Mouse (Mus musculus): ENCODE data around the gene Slc26a9. TPM values are rescaled to one million over a fixed set of nuclear protein-coding genes. Genes with fewer than 3 reads are reported as not detected.

Gene Slc26a9
- polyA plus RNA-seq, 1 experiment from 2014 or later: 0.16 TPM

DNA sequence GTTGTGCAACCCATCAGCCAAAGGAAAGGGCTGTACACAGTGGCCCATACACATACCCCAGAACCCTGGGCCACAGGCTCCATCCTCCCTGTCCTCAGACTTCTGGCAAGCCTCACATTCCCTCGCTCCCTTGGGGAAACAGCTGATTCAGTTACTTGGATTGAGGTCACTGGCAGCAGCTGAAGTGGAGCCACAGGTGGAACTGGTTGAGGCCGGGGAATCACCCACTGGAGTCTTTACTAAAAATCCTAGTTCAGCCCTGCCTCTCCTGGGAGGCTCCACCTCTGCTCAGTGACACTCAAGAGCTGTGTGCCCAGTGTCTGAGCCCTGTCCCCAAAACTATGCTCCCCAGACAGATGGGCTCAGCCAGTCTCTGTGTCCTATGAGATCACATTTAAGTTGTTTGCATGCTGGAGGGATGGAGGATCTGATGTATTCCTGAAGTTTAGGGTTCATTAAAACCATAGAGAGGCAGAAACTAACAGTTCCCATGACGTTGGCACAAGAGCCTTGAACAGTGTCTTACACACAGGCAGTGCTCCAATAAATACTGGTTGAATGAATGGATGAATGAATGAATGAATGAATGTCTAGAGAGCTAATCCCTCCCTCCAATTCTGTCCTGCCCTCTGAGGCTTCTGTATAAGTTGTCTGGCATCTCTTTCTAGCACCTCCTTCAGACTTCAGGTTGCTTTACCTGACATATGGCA lies 7.5 kb downstream of the Slc26a9 start:
- H3K9me3 ChIP-seq (ENCODE audit: low read length): no peaks in the 10 kb centered on the region
- no peak overlapping the region for H3K9ac ChIP-seq (replicated peaks; ENCODE audit: low read length)
- no peak for ATAC-seq (ENCODE audit: low FRiP score, low TSS enrichment)
- H3K36me3 ChIP-seq (ENCODE audit: insufficient read depth, low read length): no peaks in the 10 kb centered on the region
- 78% methylated on average over 3 of the region's 3 CpGs for WGBS
- no peak overlapping the region for H3K4me3 ChIP-seq (ENCODE audit: low read length)
- no peaks in the 10 kb centered on the region for H3K4me1 ChIP-seq (ENCODE audit: insufficient read depth, low read length)
- no peak overlapping the region for H3K27ac ChIP-seq (ENCODE audit: low read length)
- H3K4me2 ChIP-seq (replicated peaks; ENCODE audit: low read depth, low read length): no peak overlapping the region
- H3K27me3 ChIP-seq (ENCODE audit: insufficient read depth, low read length): no peaks in the 10 kb centered on the region

- no peaks in the 10 kb centered on the region for H3K4me1 ChIP-seq (ENCODE audit: insufficient read depth, low read length)
- WGBS: 74% methylated on average over 10 of the region's 10 CpGs
- no peak for ATAC-seq (ENCODE audit: low FRiP score, low TSS enrichment)
- H3K27ac ChIP-seq (ENCODE audit: low read length): no peak overlapping the region
- no peak overlapping the region for H3K9ac ChIP-seq (replicated peaks; ENCODE audit: low read length)
- H3K27me3 ChIP-seq (ENCODE audit: insufficient read depth, low read length): no peaks in the 10 kb centered on the region
- H3K9me3 ChIP-seq (ENCODE audit: low read length): no peaks in the 10 kb centered on the region
- H3K36me3 ChIP-seq (ENCODE audit: insufficient read depth, low read length): no peaks in the 10 kb centered on the region
- no peak overlapping the region for H3K4me2 ChIP-seq (replicated peaks; ENCODE audit: low read depth, low read length)
- H3K4me3 ChIP-seq (ENCODE audit: low read length): no peak overlapping the region
Observed at GRCm38 (mm10) chr1:131751891-131752311, 8.1 kb downstream of the Slc26a9 start.

DNA sequence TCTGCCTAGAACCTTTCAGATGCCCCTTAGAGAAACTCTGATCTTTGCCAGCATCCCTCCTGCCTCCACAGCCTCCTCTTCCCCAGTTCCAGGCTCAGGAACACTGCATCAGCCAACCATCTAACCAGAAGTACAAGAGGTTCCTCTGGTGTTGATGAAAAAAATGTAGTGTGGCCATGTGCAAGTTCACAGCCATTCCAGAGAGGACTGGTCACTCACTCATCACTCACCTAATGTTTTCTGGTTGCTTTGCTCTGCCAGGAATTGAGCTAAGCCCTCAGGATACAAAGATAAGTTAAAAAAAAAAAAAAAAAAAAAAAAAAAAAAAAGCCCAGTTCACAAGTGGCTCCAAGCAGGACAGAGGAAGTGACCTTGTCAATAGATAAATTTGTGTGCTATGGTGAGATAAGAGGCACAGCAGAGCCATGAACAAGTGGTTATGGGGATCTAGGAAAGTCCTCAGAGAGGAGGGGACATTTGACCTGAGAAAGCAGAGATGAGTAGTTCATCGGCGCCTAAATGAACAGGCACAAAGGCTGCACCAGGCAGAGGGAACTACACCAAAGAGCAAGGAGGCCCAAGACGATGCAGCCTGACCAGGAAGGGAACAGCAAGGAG lies 10.5 kb downstream of the Slc26a9 start:
- H3K4me2 ChIP-seq (replicated peaks; ENCODE audit: low read depth, low read length): no peak overlapping the region
- 59% methylated on average over 3 of the region's 3 CpGs for WGBS
- no peak overlapping the region for H3K27ac ChIP-seq (ENCODE audit: low read length)
- H3K9me3 ChIP-seq (ENCODE audit: low read length): no peaks in the 10 kb centered on the region
- no peak overlapping the region for H3K4me3 ChIP-seq (ENCODE audit: low read length)
- no peak for ATAC-seq (ENCODE audit: low FRiP score, low TSS enrichment)
- no peaks in the 10 kb centered on the region for H3K4me1 ChIP-seq (ENCODE audit: insufficient read depth, low read length)
- 0 out of 2 replicates have a peak, but pooled peaks cover 2% of the 10 kb centered on the region for H3K27me3 ChIP-seq (ENCODE audit: insufficient read depth, low read length)
- no peak overlapping the region for H3K9ac ChIP-seq (replicated peaks; ENCODE audit: low read length)
- no peaks in the 10 kb centered on the region for H3K36me3 ChIP-seq (ENCODE audit: insufficient read depth, low read length)

DNA sequence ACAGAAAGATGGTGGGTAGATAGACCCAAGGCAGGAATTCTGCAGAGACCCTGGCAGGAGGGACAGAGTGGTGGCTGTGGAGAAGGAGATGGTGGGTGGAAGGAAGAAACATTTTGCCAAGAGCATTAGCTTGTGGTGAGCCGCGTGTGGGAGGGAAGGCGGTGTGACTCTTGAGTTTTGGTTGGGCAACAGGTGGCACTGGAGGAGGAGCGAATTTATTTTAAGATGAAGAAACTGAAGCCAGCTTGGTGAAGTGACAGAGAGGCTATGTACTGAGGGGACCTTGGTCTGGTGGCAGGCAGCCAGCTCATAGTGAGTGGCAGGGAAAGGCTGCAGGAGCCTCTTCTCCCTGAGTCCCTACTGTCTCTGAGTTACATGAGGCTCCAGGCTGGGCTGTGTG lies 11.1 kb downstream of the Slc26a9 start:
- H3K4me1 ChIP-seq (ENCODE audit: insufficient read depth, low read length): no peaks in the 10 kb centered on the region
- H3K27ac ChIP-seq (ENCODE audit: low read length): no peak overlapping the region
- 81% methylated on average over 4 of the region's 4 CpGs for whole genome bisulfite sequencing

DNA sequence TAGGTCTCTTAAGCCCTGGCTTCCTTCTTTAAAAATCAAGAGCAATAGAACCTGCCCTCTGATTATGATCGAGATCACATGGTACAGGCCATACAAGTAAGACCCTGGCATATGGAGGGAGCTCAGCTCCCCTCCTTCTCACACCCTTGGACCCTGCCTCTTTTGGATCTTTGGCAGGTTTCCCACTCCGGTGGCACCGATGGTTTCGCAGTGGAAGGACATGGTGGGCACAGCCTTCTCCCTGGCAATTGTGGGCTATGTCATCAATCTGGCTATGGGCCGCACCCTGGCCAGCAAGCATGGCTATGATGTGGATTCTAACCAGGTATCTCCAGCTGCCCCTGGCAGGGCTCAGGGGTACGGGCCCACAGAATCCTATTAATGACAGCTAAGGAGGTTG lies 13.4 kb downstream of the Slc26a9 start:
- Histone ChIP-seq H3K9ac (replicated peaks; ENCODE audit: low read length) (no peak overlapping the region), H3K4me3 (ENCODE audit: low read length) (no peak overlapping the region), H3K27ac (ENCODE audit: low read length) (no peak overlapping the region), H3K27me3 (ENCODE audit: insufficient read depth, low read length) (0 out of 2 replicates have a peak, but pooled peaks cover 2% of the 10 kb centered on the region), H3K4me1 (ENCODE audit: insufficient read depth, low read length) (no peaks in the 10 kb centered on the region), H3K36me3 (ENCODE audit: insufficient read depth, low read length) (no peaks in the 10 kb centered on the region), H3K9me3 (ENCODE audit: low read length) (no peaks in the 10 kb centered on the region), H3K4me2 (replicated peaks; ENCODE audit: low read depth, low read length) (no peak overlapping the region)
- ATAC-seq (ENCODE audit: low FRiP score, low TSS enrichment): no peak
- WGBS: 92% methylated on average over 6 of the region's 6 CpGs

More for the DNA sequence above, 11.1 kb downstream of the Slc26a9 start:
- ATAC-seq (ENCODE audit: low FRiP score, low TSS enrichment): no peak
- no peaks in the 10 kb centered on the region for H3K9me3 ChIP-seq (ENCODE audit: low read length)
- H3K4me2 ChIP-seq (replicated peaks; ENCODE audit: low read depth, low read length): no peak overlapping the region
- H3K36me3 ChIP-seq (ENCODE audit: insufficient read depth, low read length): no peaks in the 10 kb centered on the region
- H3K9ac ChIP-seq (replicated peaks; ENCODE audit: low read length): no peak overlapping the region
- H3K4me3 ChIP-seq (ENCODE audit: low read length): no peak overlapping the region
- 0 out of 2 replicates have a peak, but pooled peaks cover 2% of the 10 kb centered on the region for H3K27me3 ChIP-seq (ENCODE audit: insufficient read depth, low read length)

- H3K36me3 ChIP-seq (ENCODE audit: insufficient read depth, low read length): no peaks in the 10 kb centered on the region
- no peak overlapping the region for H3K4me3 ChIP-seq (ENCODE audit: low read length)
- WGBS: 51% methylated on average over 7 of the region's 7 CpGs
- H3K4me1 ChIP-seq (ENCODE audit: insufficient read depth, low read length): no peaks in the 10 kb centered on the region
- H3K27ac ChIP-seq (ENCODE audit: low read length): no peak overlapping the region
- H3K9me3 ChIP-seq (ENCODE audit: low read length): no peaks in the 10 kb centered on the region
- H3K4me2 ChIP-seq (replicated peaks; ENCODE audit: low read depth, low read length): no peak overlapping the region
- no peak overlapping the region for H3K9ac ChIP-seq (replicated peaks; ENCODE audit: low read length)
- no peak for ATAC-seq (ENCODE audit: low FRiP score, low TSS enrichment)
- 0 out of 2 replicates have a peak, but pooled peaks cover 2% of the 10 kb centered on the region for H3K27me3 ChIP-seq (ENCODE audit: insufficient read depth, low read length)
Observed at GRCm38 (mm10) chr1:131758796-131759195, 15.0 kb downstream of the Slc26a9 start.

DNA sequence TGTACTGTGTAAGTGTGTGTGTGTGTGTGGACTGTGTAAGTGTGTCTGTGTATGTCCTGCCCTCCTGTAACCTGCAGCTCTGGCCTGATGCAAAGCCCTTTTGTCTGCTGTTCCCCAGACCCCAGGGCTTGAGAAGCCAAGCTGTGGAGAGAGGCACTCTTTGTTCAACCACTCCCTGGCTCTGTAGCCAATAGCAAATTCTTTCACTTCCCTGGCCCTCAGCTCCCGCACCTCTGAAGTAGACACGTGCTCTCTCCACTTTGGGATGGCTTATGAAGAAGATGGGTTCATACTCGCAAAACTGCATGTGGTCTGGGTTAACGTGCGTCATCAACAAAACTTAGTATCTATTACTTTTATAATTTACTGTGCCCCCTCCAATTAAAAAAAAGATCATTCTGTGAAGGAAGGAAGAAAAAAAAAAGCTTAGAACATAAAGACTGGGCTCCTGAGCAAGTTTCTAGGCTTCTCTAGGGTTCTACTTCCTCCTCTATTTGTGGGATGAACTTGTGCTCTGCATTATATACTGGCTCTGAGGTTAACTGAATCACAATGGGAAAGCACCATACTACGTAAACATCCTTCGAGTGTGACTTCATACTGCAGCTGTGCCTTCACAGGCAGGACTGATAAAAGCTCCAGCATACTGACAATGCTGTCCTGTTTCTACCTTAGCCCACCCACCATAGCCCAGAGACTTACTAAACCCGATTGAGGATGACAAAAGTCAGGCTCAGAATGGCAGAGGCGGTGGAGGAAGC lies 16.0 kb downstream of the Slc26a9 start:
- Histone ChIP-seq H3K27me3 (ENCODE audit: insufficient read depth, low read length) (0 out of 2 replicates have a peak, but pooled peaks cover 2% of the 10 kb centered on the region), H3K4me2 (replicated peaks; ENCODE audit: low read depth, low read length) (no peak overlapping the region), H3K36me3 (ENCODE audit: insufficient read depth, low read length) (no peaks in the 10 kb centered on the region), H3K4me3 (ENCODE audit: low read length) (no peak overlapping the region), H3K4me1 (ENCODE audit: insufficient read depth, low read length) (no peaks in the 10 kb centered on the region), H3K9ac (replicated peaks; ENCODE audit: low read length) (no peak overlapping the region), H3K9me3 (ENCODE audit: low read length) (no peaks in the 10 kb centered on the region), H3K27ac (ENCODE audit: low read length) (no peak overlapping the region)
- ATAC-seq (ENCODE audit: low FRiP score, low TSS enrichment): no peak
- WGBS: 75% methylated on average over 9 of the region's 9 CpGs

GRCm38 (mm10) chr1:131760428-131760820 lies 16.6 kb downstream of the Slc26a9 start:
- no peak overlapping the region for H3K4me2 ChIP-seq (replicated peaks; ENCODE audit: low read depth, low read length)
- H3K4me1 ChIP-seq (ENCODE audit: insufficient read depth, low read length): no peaks in the 10 kb centered on the region
- no peaks in the 10 kb centered on the region for H3K9me3 ChIP-seq (ENCODE audit: low read length)
- no peak overlapping the region for H3K27ac ChIP-seq (ENCODE audit: low read length)
- 78% methylated on average over 3 of the region's 3 CpGs for WGBS
- H3K9ac ChIP-seq (replicated peaks; ENCODE audit: low read length): no peak overlapping the region
- 0 out of 2 replicates have a peak, but pooled peaks cover 2% of the 10 kb centered on the region for H3K27me3 ChIP-seq (ENCODE audit: insufficient read depth, low read length)
- no peak for ATAC-seq (ENCODE audit: low FRiP score, low TSS enrichment)
- no peak overlapping the region for H3K4me3 ChIP-seq (ENCODE audit: low read length)
- H3K36me3 ChIP-seq (ENCODE audit: insufficient read depth, low read length): no peaks in the 10 kb centered on the region

DNA sequence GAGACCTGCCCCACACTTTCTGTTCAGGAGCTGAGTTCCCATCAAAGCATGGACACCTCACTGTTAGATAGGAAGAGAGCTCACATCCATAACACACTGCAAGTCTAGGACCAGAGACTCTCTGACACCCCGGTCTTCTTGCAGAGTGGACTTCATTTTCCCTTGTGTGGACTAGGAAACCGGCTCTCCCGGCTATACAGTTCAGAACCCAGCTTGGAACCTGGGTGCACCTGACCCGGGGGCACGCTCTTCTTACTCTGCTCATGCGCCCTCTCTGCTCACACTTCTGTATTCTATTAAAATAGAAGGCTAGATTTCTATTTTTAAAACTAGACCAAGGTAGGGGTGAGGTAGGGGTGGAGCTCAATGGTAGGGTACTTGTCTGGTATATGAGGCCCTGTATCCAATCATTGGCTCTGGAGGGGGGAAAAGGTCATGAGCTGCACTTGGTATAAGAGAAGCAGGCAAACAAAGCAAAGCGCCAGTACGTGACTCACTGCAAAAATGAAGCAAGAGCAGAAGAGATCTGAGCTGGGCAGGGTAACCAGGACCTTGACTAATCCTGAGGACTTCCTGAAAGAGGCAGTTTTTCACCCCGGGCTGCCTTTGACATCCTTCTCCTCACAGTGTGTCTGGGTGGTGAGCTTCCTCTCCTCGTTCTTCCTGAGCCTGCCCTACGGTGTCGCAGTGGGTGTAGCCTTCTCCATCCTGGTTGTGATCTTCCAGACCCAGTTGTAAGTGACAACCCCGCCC lies 17.4 kb downstream of the Slc26a9 start:
- Histone ChIP-seq H3K36me3 (ENCODE audit: insufficient read depth, low read length) (no peaks in the 10 kb centered on the region), H3K4me3 (ENCODE audit: low read length) (no peak overlapping the region), H3K27me3 (ENCODE audit: insufficient read depth, low read length) (0 out of 2 replicates have a peak, but pooled peaks cover 2% of the 10 kb centered on the region), H3K4me1 (ENCODE audit: insufficient read depth, low read length) (no peaks in the 10 kb centered on the region), H3K27ac (ENCODE audit: low read length) (no peak overlapping the region), H3K9me3 (ENCODE audit: low read length) (no peaks in the 10 kb centered on the region), H3K4me2 (replicated peaks; ENCODE audit: low read depth, low read length) (no peak overlapping the region), H3K9ac (replicated peaks; ENCODE audit: low read length) (no peak overlapping the region)
- WGBS: 84% methylated on average over 13 of the region's 13 CpGs
- ATAC-seq (ENCODE audit: low FRiP score, low TSS enrichment): no peak

Measured in kidney, embryonic 16.5 days (tissue).